Mouse (Mus musculus): ENCODE measurements at regions not wholly inside any gene's neighbourhood (a gene's known extent, or its start where the extent isn't known, plus 50 kb on each side); places are given as distances from the start of the nearest gene placed in this dataset.

GRCm38 (mm10) chr17:79282771-79283170, 72.1 kb downstream of the Cdc42ep3 start:
- H3K36me3 ChIP-seq (ENCODE audit: insufficient read depth, low read length) = no peaks in the 10 kb centered on the region
- H3K9me3 ChIP-seq (ENCODE audit: low read length) = no peaks in the 10 kb centered on the region
- no peaks in the 10 kb centered on the region for H3K27me3 ChIP-seq (ENCODE audit: insufficient read depth, low read length)
- H3K4me3 ChIP-seq (replicated peaks; ENCODE audit: low read length) = no peak overlapping the region
- no peak for TF ChIP-seq CTCF (conservative IDR thresholded peaks at IDR 0.05; ENCODE audit: low read length)
- no peak for TF ChIP-seq POU5F1 (IDR thresholded peaks at IDR 0.05; ENCODE audit: borderline replicate concordance, low read length)
- no peak for TF ChIP-seq NANOG (IDR thresholded peaks at IDR 0.05; ENCODE audit: borderline replicate concordance, low read length)
- H3K4me1 ChIP-seq (replicated peaks; ENCODE audit: low read depth, low read length) = 0 out of 2 replicates have a peak, but pooled peaks cover 3% of the 10 kb centered on the region

- no peaks in the 10 kb centered on the region for H3K9me3 ChIP-seq (ENCODE audit: low read length)
- no peaks in the 10 kb centered on the region for H3K36me3 ChIP-seq (ENCODE audit: insufficient read depth, low read length)
- H3K27me3 ChIP-seq (ENCODE audit: insufficient read depth, low read length) = no peaks in the 10 kb centered on the region
- no peaks in the 10 kb centered on the region for H3K4me1 ChIP-seq (replicated peaks; ENCODE audit: low read depth, low read length)
- TF ChIP-seq CTCF (conservative IDR thresholded peaks at IDR 0.05; ENCODE audit: low read length) = no peak
- no peak overlapping the region for H3K4me3 ChIP-seq (replicated peaks; ENCODE audit: low read length)
These were observed 81.3 kb downstream of the Cdc42ep3 start for GRCm38 (mm10) chr17:79273551-79273950.

GRCm38 (mm10) chr17:79259691-79260090, 95.2 kb downstream of the Cdc42ep3 start:
- H3K4me1 ChIP-seq (replicated peaks; ENCODE audit: low read depth, low read length) = no peaks in the 10 kb centered on the region
- TF ChIP-seq CTCF (conservative IDR thresholded peaks at IDR 0.05; ENCODE audit: low read length) (no peak), POU5F1 (IDR thresholded peaks at IDR 0.05; ENCODE audit: borderline replicate concordance, low read length) (no peak), NANOG (IDR thresholded peaks at IDR 0.05; ENCODE audit: borderline replicate concordance, low read length) (no peak)
- no peaks in the 10 kb centered on the region for H3K27me3 ChIP-seq (ENCODE audit: insufficient read depth, low read length)
- no peaks in the 10 kb centered on the region for H3K9me3 ChIP-seq (ENCODE audit: low read length)
- no peak overlapping the region for H3K4me3 ChIP-seq (replicated peaks; ENCODE audit: low read length)
- H3K36me3 ChIP-seq (ENCODE audit: insufficient read depth, low read length) = no peaks in the 10 kb centered on the region

GRCm38 (mm10) chr17:79246962-79247902, 107.7 kb downstream of the Cdc42ep3 start:
- TF ChIP-seq CTCF (conservative IDR thresholded peaks at IDR 0.05; ENCODE audit: low read length) = no peak
- no peak for TF ChIP-seq POU5F1 (IDR thresholded peaks at IDR 0.05; ENCODE audit: borderline replicate concordance, low read length)
- TF ChIP-seq NANOG (IDR thresholded peaks at IDR 0.05; ENCODE audit: borderline replicate concordance, low read length) = no peak
- H3K4me1 ChIP-seq (replicated peaks; ENCODE audit: low read depth, low read length) = no peaks in the 10 kb centered on the region
- no peak overlapping the region for H3K4me3 ChIP-seq (replicated peaks; ENCODE audit: low read length)
- no peaks in the 10 kb centered on the region for H3K27me3 ChIP-seq (ENCODE audit: insufficient read depth, low read length)
- H3K9me3 ChIP-seq (ENCODE audit: low read length) = peaks cover 6% of the 10 kb centered on the region; the same call in 1 of the 2 replicates
- no peaks in the 10 kb centered on the region for H3K36me3 ChIP-seq (ENCODE audit: insufficient read depth, low read length)

- no peak overlapping the region for H3K4me3 ChIP-seq (replicated peaks; ENCODE audit: low read length)
- H3K4me1 ChIP-seq (replicated peaks; ENCODE audit: low read depth, low read length) = no peaks in the 10 kb centered on the region
- peaks cover 6% of the 10 kb centered on the region; the same call in 1 of the 2 replicates for H3K9me3 ChIP-seq (ENCODE audit: low read length)
- no peaks in the 10 kb centered on the region for H3K27me3 ChIP-seq (ENCODE audit: insufficient read depth, low read length)
- H3K36me3 ChIP-seq (ENCODE audit: insufficient read depth, low read length) = no peaks in the 10 kb centered on the region
- no peak for TF ChIP-seq NANOG (IDR thresholded peaks at IDR 0.05; ENCODE audit: borderline replicate concordance, low read length)
- no peak for TF ChIP-seq POU5F1 (IDR thresholded peaks at IDR 0.05; ENCODE audit: borderline replicate concordance, low read length)
- TF ChIP-seq CTCF (conservative IDR thresholded peaks at IDR 0.05; ENCODE audit: low read length) = no peak
These were observed 110.8 kb downstream of the Cdc42ep3 start for GRCm38 (mm10) chr17:79244121-79244520.

GRCm38 (mm10) chr17:79243426-79243825, 111.5 kb downstream of the Cdc42ep3 start:
- Histone ChIP-seq H3K4me3 (replicated peaks; ENCODE audit: low read length) (no peak overlapping the region), H3K36me3 (ENCODE audit: insufficient read depth, low read length) (no peaks in the 10 kb centered on the region), H3K27me3 (ENCODE audit: insufficient read depth, low read length) (no peaks in the 10 kb centered on the region), H3K4me1 (replicated peaks; ENCODE audit: low read depth, low read length) (no peaks in the 10 kb centered on the region), H3K9me3 (ENCODE audit: low read length) (peaks cover 6% of the 10 kb centered on the region; the same call in 1 of the 2 replicates)
- TF ChIP-seq CTCF (conservative IDR thresholded peaks at IDR 0.05; ENCODE audit: low read length) (no peak), POU5F1 (IDR thresholded peaks at IDR 0.05; ENCODE audit: borderline replicate concordance, low read length) (no peak), NANOG (IDR thresholded peaks at IDR 0.05; ENCODE audit: borderline replicate concordance, low read length) (no peak)

GRCm38 (mm10) chr17:79241489-79241888, 113.4 kb downstream of the Cdc42ep3 start:
- H3K4me3 ChIP-seq (replicated peaks; ENCODE audit: low read length) = no peak overlapping the region
- no peaks in the 10 kb centered on the region for H3K36me3 ChIP-seq (ENCODE audit: insufficient read depth, low read length)
- H3K27me3 ChIP-seq (ENCODE audit: insufficient read depth, low read length) = no peaks in the 10 kb centered on the region
- H3K9me3 ChIP-seq (ENCODE audit: low read length) = no peaks in the 10 kb centered on the region
- TF ChIP-seq CTCF (conservative IDR thresholded peaks at IDR 0.05; ENCODE audit: low read length) = no peak
- TF ChIP-seq NANOG (IDR thresholded peaks at IDR 0.05; ENCODE audit: borderline replicate concordance, low read length) = no peak
- no peak for TF ChIP-seq POU5F1 (IDR thresholded peaks at IDR 0.05; ENCODE audit: borderline replicate concordance, low read length)
- H3K4me1 ChIP-seq (replicated peaks; ENCODE audit: low read depth, low read length) = no peaks in the 10 kb centered on the region

GRCm38 (mm10) chr17:79236244-79236781, 118.6 kb downstream of the Cdc42ep3 start:
- TF ChIP-seq CTCF (conservative IDR thresholded peaks at IDR 0.05; ENCODE audit: low read length) = no peak
- TF ChIP-seq NANOG (IDR thresholded peaks at IDR 0.05; ENCODE audit: borderline replicate concordance, low read length) = no peak
- no peak for TF ChIP-seq POU5F1 (IDR thresholded peaks at IDR 0.05; ENCODE audit: borderline replicate concordance, low read length)
- Histone ChIP-seq H3K4me1 (replicated peaks; ENCODE audit: low read depth, low read length) (peaks cover 4% of the 10 kb centered on the region; the same call in 1 of the 2 replicates), H3K27me3 (ENCODE audit: insufficient read depth, low read length) (no peaks in the 10 kb centered on the region), H3K9me3 (ENCODE audit: low read length) (no peaks in the 10 kb centered on the region), H3K4me3 (replicated peaks; ENCODE audit: low read length) (no peak overlapping the region), H3K36me3 (ENCODE audit: insufficient read depth, low read length) (no peaks in the 10 kb centered on the region)

Measured in E14TG2a.4 (cell line).